Mouse (Mus musculus): Measurements from ENCODE around the gene Elmsan1.
"Not testable (repeated sequence)": the region's sequence is repeated elsewhere in the genome, so short reads cannot be mapped to it uniquely, and the experiment has no call there.

The Elmsan1 gene

DNA sequence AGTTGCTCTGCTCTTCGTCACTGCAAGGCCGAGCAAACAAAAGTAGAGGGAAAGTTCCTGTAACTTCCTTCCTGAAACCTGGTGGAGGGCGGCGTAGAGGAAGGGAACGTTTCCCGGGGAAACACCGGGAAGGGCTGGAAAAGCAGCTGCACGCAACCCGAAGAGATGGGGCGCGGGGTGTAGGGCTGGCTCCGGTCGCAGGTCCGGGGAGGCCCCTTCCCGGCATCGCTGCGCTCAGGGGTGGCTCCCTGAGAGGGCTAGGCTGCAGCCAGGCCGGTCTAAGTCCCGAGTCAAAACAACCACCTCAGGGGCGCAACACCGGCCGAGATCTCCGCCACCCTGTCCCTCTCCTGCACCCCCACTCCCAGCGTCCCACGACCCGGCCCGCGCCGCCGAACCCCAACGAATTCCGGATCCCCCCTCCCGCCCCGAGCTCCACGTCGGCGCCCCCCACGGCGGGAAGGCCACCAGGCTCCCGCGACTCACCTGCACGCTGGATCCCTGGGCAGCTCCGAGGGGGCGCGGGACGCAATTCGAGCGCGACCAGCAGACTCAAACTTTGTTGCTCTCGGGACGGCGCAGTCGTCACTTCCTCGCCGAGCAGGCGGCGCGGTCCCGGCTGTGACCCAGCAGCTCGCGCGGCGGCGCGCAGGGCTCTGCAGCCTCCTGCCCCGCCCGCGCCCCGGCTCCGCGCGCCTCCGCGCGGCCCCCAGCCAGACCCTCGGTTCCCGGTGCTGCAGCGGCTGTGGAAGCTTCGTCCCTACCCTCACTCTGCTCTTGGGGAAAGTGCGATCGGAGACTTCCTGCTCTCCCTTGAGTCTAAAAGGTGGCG is at the start of gene Elmsan1:
Gene Elmsan1 (minus strand): TSS at position 593 of the 832 bp plus-strand sequence.
- peak; percentile 70 for DNase-seq (ENCODE audit: low spot score)

DNA sequence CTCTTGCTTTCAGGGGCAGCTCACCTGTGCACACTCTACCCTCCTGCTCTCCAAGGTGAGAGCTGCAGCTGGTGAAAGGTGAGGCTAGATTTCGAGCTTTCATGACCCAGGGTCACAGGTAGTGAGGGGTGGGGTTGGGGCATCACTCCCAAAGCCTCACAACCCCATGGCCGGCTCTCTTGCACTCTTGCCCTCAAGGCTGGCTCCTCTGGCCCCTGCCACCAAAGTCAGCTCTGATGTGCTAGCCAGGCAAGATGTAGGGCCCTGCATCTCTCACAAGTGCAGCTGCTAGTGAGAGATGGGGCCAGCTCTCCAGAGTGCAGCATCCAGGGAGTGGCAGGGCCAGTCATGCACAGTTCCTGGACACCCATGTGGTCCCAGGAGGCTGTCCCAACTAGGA is 48.6 kb upstream of the Elmsan1 start:
- DNase-seq (ENCODE audit: low spot score) = no peak

DNA sequence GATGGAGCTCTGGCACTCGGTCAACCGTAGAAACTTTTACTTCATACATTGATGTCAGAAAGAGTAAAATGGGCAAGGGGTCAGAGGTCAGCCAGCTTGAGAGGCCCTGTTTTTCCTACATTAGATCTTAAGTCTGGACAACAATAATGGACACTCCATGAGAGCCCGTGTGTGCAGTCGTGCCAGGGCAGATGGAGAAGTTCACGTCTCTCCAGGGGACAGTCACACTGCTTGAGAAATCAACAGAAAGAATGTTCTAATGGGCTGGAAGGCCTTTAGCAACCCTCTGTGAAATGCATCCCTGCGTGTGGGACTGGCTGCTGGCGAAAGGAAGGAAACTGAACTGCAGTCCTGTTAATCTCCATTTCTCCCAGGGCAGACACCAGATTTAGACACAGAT is 41.7 kb upstream of the Elmsan1 start:
- no peak for DNase-seq (ENCODE audit: low spot score)

DNA sequence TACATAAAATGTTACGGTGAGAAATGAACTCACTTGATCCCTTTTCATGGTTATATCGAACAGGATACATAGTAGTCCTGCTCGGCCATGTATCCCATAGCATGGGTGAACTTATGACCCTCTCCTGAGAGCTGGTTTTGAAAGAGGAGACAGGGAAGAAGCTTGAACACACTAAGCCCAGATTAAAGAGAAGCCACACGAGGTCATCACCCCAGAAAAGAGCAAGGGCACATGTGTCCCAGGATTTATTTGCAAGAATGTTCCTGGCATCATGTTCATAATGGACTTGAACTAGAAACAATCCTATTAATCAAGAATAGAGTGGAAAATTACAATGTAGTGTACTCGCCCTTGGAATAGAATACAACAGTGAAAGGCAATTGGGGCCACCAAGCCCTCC is 36.2 kb upstream of the Elmsan1 start:
- DNase-seq (ENCODE audit: low spot score) = no peak

DNA sequence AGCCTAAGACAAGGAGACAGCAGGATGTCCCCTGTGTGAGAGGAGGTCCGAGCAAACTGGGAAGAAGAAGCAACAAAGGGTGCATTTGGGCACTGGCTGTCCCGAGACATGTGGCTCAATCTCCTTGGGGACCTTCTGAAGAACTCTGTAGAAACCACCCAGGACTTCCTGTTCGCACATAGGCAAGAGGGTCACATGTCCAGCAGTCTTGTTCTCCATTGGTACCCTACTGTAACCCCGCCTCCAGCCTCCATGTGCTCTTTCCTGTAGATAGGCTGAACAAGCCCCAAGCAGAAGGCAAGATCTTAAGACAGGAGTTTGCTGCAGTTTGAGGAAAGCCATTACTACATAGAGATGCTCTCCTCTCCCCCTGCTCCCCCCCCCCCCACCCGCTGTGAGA is 34.1 kb upstream of the Elmsan1 start:
- DNase-seq (ENCODE audit: low spot score) = peak; percentile 12

DNA sequence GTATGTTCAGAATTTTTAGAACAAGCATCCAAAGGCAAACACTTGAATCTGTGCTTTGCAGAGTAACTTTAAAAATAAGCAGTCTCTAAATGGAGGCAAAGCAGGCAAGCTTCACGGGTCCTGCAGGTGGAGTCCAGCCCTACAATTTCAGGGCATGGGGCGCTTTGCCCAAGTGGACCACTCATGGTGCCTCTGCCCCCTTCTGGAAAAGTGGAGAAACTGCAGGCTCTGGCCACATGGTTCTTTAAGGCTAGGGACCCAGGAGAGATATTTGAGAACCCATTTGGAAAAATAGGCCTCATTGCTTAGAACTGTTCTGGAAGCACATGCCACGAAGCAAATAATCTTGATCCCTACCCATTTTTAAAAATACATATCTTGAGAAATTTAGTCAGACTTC is 30.5 kb upstream of the Elmsan1 start:
- peak; percentile 50 for DNase-seq (ENCODE audit: low spot score)

DNA sequence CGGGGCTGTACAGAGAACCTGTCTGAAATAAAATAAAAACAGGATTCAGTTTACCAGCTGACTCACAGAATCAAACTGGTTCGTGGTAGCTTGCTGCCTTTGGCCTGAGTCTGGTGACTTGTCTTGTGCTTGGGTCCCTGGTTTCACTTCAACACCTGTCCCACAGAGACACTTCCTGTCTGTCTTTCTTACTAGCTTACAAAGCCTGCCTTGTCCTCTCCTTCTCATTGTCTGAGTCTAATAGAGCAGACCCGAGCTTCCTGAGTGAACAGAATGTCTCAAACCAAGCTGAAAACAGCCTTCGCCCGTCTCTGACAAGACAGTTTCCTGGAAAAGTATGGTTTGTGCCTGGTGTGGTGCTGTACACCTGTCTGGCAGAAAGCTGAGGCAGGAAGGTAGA is 27.0 kb upstream of the Elmsan1 start:
- DNase-seq (ENCODE audit: low spot score) = peak; percentile 39

DNA sequence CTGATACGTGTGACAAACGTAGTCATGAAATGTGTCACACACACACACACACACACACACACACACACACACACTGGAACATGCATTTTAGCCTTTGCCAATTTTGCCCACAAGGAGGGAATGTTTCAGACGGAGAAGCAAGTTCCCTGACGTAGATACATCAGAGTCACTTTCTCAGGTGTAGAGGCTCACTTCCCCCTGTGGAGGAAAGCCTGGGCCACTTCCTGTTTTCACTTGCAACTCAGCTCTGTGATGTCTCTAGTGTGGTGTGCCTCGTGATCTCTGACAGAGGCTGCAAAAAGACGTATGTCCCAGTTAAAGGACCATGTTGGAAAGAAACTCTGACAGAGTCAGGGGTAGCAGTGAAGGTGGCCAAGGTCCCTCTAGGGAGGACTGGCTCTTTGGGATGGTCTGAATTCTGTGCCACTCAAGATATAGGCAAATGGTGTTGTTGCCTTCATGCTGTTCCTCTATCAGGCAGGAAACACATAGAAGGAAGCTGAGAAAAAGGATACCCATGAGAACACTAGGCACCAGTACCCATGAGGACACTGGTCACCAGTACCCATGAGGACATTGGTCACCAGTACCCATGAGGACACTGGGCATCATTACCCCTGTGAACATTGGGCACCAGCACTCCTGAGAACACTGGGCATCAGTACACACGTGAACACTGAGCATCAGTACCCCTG is 24.5 kb upstream of the Elmsan1 start:
- DNase-seq (ENCODE audit: low spot score) = peak; percentile 66

DNA sequence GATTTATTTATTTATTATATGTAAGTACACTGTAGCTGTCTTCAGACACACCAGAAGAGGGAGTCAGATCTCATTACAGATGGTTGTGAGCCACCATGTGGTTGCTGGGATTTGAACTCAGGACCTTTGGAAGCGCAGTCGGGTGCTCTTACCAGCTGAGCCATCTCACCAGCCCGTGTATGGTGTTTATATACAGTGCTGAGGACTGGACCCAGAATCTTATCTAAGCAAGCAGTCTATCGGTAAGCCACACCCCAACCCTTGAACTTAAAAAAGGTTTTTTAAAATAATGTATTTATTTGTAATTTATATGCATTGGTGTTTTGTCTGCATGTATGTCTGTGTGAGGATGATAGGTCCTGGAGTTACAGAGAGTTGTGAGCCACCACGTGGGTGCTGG is 18.4 kb upstream of the Elmsan1 start:
- DNase-seq (ENCODE audit: low spot score) = not testable (repeated sequence)

DNA sequence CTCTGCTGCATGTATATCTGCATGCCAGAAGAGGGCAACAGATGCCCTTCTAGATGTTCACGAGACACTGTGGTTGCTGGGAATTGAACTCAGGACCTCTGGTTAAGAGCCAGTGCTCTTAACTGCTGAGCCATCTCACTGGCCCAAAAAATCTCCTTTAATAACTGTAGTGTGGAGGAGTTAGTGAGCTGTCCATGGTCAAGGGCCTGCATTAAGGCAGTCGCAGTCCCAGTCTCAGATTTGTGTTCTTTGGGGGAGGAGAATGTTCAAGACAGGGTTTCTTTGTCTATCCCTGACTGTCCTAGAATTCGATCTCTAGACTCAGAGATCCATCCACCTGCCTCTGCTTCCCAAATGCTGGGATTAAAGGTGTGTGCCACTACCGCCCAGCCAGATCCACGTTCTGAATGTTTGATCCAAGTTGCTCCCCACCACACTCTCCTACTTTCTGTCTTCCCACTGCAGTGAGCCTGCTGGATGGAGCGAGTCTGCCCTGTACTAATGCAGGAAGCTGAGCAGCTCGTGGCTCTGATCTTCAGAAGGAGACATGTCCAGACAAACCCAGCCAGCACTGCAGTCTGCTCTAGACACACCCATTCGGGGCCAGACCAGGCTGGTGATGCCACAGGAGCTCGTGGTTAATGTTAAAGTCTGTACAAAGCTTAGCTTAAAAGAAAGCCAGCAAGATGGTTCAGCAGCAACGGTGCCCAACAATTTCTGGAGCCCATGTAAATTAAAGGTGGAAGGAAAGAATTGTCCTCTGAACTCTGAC is 17.5 kb upstream of the Elmsan1 start:
- no peak for DNase-seq (ENCODE audit: low spot score)

DNA sequence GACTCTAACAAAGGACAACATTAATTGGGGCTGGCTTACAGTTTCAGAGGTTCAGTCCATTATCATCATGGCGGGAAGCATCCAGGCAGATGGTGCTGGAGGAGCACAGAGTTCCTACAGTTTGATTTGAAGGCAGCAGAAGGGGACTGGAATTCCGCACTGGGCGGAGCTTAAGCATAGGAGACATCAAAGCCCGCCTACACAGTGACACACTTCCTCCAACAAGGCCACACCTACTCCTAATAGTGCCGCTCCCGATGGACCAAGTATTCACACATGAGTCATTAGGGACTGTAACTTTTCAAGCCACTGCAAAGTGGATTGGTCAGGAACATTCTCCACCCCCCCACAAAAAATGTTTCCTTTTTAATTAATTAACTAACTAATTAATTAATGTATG is 16.9 kb upstream of the Elmsan1 start:
- DNase-seq (ENCODE audit: low spot score) = no peak

DNA sequence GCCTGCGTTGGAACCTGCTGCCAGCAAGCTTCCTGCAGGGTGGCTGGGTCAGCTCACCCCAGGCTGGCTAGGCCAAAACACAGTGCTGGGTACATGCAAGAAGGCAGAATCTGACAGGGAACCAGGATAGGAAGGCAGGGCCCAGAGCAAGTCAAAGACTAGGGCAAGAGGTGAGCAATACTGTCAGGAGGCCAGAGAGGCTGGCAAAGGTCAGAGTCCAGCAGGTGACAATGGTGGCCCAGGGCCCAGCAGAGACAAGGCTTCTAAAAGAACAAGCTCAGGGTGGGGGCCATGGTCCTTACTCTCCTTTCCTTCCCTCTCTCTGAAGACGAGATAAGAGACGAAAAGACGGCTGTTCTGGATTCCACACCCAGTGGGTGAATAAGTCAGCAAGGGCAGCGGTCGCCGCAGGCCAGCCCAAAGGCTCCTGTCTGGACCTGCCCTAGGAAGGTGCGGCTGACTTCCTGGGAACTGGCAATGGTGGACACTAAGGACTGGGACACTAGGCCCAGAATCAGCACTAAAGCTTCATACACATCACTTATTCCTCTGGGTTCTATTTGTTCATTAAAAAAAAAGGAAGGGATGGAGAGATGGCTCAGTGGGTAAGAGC is 14.9 kb upstream of the Elmsan1 start:
- DNase-seq (ENCODE audit: low spot score) = no peak

DNA sequence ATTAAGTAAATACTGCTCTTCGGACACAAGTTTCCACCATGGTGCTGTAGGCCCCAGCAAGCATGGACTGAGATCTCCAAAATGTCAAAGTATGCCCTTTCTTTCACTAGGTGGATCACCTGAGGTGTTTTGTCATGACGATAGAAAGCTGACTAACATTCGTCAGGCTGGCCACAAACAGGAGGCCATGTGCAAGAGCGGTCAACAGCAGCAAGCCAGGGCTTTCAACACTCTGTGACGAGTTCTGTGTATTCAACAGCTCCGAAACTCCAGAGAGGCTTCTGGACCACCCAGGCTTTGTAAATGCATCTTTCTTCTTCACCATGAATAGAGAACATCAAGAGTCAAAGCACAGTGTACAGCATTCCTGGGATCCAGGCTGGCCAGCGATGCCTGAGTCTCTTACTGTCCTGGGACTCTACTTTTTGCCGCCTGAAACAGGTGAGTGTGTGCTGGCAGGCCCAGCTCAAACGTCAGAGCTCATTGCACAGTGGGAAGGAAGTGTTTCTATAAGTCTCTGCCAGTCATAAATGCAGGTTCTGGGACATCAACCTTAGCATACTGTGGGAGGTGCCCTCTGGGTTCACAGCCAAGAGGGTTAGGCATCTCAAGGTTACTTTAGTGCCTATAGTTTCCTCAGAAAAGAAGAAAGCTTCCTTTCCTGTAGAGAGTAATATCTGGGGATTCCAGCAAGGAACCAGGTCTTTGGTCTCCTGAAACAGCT is 7.6 kb upstream of the Elmsan1 start:
- no peak for DNase-seq (ENCODE audit: low spot score)

DNA sequence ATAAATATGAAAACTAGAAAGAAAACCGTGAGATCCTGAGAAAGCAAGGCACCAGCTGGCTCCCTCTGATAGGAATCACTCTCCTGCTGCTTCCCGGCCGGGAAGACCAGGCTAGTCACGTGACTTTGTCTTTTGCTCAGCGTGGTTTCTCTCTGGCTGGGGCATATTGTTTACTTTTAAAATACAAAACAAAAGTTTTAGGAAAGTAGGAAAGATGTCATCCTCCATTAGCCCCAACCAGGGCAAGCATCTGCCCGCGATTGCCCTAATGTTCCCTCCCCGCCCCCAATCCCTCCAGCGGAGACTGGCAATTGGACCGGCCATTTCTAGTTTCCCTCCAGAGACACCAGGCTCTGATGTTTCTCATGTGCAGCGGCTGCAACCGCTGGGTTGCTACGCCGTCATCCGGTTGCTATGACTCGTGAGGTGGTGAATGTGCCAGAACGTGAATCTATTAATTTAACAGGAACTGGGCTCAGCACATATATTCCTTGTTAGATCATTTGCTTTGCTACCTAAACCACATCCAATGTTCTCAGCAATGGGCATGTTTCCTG is 3.8 kb upstream of the Elmsan1 start:
- peak; percentile 60 for DNase-seq (ENCODE audit: low spot score)

DNA sequence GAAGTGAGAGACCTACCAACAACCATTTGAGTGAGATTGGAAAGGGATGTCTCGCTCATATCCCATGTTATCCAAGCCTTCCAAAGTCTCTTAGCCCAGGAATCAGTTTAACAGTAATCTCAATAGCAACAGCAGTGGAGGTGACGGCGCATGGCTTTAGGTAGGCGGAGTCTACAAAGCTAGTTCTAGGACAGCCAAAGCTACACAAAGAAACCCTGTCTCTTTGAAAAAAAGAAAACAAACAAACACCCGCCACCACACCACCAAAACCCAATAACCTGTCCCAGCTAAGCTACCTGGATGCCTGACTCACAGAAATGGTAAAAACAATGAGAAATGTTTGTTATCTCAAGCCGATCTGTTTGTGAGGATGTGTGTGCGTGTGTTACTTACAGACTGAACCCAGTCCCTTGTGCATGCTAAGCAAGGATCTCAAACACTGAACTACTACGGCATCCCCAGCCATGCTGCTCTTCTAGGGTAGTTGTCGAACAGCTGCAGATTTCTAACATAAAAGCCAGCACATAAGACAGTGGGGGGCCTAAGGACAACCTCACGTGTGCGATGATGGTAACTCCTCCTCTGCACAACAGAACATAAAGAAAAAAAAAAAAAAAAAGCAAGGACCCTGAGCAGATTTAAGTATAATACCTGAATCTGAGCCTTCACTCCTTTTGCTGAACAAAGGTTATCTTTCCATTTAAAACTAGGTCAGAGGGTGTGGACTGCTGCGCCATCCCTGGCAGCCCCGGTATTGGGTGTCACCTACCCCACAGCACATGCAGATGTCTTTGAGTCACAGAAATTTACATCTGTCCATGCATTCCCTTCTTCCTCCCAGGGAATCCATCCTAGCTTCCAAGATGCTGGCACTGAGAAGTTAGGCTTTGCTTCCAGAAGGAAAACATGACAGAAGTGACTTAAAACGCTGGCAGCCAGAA is 2.5 kb upstream of the Elmsan1 start:
- DNase-seq (ENCODE audit: low spot score) = no peak

DNA sequence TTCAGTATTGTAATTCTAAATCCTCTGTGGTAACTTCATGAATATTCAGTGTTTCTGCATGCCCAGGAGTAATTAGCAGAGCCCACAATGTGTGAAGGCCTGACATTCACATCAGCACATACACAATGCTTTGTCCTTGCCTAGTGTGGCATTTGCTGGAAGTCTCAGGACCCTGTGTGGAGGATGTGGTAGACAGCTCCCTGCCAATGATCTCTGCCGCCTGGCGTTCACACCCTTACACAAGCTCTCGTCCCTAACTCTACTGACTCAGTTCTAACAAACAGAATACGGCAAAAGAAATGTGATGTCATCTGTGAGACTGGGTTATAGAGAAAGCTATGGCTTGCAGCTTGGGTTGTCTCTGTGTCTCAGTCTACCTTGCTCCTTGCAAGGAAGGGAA is 1.8 kb upstream of the Elmsan1 start:
- DNase-seq (ENCODE audit: low spot score) = no peak

DNA sequence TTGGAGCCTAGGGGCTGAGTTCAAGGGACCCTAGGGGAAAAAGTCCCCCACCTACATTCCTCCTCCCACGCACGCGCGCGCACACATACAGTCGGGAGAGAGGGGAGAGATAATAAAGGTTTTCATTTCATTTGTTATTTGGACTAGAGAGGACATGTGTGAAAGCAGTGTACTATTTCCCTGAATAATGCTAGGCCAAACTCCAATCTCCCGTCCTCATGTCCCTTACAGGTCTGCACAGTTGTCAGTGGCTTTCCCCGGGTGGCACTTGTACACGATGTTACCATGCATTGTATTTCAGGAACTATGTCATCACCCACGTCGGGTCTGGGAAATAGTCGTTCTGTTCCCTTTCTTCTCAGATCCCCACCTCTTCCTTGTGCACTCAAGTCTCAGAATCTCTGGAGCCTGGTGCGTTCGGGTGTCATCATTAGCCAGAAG is 460 bp upstream of the Elmsan1 start:
- no peak for DNase-seq (ENCODE audit: low spot score)

DNA sequence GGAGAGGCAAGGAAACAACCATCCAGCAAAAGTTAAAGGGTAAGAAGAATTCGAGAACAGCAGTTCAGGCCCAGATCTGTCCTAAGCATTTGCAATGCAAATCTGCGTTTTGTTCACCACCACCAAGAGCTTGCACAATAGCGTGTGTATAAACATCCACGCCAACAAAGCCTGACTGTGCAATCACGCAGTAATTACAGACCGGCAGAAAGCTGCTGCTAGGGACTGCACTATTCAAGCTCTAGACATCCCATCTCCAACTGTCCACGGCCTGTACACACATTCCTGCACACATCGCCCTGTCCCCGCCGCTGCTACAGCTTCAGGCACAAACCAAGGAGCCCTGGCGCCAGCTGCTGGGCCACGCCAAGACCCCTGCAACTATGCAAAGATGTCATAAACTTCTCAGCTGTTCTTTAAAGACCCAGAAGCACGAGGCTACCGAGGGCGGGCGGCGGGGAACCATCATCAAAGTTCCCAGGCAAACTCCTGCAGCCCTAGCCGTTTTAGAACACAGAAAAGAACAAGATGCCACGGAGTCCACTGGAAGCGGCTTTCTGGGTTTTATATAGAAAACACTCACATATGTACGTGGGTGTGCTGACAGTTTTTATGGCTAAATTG is 1.1 kb downstream of the Elmsan1 start:
- peak; percentile 26 for DNase-seq (ENCODE audit: low spot score)

DNA sequence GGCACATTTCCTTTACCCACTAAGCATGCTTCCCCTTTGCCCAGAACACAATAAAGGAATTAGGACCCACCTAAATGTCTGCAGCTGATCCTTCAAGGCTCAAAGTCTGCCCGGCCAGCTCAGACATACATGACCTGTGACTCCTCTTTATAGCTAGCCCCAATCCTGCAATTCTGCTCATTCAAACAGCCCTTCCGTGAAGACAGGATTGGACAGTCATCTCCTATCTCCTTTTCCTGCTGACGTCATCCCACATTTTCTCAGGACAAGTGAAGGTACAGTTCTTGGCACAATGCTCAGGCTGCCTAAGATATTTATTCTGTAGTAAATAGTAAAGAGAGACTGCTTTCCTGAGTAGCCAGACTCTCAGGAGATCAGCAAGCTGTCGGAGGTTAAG is 1.6 kb downstream of the Elmsan1 start:
- no peak for DNase-seq (ENCODE audit: low spot score)

All from spleen, adult 12 weeks (tissue).